Mouse (Mus musculus): ENCODE data around the gene Slc13a4. TPM values are rescaled to one million over a fixed set of nuclear protein-coding genes. Genes with fewer than 3 reads are reported as not detected.

Slc13a4 gene
- polyA plus RNA-seq, 1 experiment from 2014 or later, result 0.36 TPM

DNA sequence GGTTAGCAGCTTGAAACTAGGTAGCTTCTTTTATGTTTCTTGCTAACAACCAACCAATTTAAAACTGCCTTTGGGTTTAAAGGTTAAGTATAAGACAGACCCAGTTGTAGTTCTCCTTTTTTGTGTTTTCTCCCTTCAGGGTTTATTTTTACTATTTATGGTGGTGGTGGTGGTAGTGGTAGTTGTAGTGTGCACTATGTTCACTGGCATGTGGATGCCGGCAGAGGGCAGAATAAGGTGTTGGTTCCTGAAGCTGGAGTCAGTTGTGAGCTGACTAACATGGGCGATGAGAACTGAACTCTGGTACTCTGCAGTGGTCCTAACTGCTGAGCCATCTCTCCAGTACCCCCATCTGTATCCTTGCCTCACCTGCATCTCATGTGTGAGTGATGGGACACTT lies 49.0 kb downstream of the Slc13a4 start:
- no peak for DNase-seq (ENCODE audit: low spot score)

DNA sequence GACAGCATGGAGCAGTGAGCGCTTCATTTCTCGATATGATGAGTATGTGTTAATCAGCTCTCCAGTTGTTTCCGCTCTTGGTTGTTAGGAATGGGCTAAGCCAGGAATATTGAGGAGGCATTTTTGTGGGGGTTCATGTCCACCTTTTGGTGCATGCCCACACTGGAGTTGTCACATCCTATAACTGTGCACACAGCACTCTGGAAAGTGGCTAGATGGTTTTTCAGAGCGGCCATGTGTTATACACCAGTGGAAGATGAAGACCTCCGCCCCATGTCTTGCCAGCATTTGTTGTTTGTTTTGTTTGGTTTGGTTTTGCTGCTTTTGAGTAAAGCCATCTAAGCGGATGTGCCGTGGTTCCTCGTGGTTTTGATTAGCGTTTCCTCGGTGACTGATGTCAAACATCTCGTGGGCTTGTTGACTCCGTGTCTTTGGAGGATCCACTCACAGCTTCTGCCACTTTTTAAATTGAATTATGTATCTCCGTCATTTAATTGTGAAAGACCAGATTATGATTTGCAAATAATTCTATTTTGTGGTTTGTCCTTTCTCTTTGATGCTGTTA lies 50.2 kb downstream of the Slc13a4 start:
- DNase-seq (ENCODE audit: low spot score), result peak; percentile 14

DNA sequence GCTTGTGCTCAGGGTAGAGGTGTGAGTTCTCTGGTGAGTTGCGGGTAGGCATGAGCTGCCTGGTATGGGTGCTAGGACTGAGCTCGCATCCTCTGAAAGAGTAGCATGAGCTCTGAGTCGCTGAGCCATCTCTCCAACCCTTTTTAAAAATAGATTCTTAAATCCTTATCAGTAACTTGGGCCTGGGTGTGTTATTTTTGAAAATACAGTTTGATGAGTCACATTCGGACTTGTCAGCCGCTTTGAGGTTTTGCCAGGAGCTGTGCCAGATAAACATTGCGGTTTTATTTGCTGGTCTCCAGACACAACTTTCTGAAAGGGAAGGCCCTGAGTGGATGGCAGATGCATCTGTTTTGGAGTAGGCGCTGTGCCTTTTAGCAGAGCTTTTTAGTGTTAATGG lies 51.2 kb downstream of the Slc13a4 start:
- no peak for DNase-seq (ENCODE audit: low spot score)

DNA sequence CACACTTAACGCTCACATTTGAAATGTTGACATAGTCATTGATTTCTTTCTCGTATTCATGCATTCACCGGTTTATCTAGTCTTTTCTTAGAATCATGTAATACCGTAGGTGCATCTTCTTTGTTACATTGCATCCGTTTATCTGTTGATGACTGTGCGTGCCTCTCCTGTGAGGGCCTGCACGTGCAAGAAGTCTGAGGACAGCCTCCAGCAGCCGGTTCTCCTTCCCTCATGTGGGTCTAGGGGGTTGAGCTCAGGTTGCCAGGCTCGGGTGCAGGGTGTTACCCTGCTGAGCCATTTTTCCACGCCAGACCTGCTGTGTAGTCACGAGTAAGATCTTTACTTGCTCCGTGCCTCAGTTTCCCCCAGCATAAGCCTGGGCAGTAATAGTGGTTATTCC lies 52.9 kb downstream of the Slc13a4 start:
- no peak for DNase-seq (ENCODE audit: low spot score)

DNA sequence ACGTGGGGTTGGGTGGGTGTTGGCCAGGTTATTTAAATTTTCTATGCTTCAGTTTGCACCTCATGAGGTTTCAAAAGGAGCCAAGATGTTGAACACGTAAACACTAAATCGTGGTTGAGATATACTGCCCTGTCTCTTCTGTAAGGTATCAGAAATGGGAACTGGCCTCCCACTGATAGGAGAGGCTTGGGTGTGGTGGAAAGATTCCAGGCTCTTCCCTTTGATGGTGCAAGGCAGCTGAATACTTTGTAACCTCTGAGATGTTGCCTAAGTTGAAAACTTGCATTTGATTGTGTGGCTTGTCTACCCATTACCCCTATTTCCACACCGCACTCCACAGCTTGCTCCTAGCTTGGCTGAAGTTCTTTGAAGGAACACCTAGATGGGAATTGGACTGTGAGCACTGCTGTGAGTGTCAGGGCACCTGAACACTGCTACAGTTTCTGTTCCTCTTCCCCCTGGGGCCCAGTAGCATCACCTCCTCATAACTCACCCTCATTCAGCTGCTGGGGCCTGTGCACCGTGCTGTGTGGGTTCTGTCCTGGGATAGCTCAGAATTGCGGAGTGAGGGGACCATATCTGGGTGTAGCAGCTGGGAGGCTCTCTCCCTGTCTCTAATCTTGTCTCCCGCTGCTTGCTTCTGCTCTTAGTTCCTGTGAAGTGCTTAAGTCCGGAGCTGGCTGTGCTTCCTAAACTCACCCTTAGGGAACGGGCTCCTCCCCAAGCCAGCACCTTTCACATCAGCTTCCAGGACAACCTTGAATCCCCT lies 53.6 kb downstream of the Slc13a4 start:
- DNase-seq (ENCODE audit: low spot score), result no peak

DNA sequence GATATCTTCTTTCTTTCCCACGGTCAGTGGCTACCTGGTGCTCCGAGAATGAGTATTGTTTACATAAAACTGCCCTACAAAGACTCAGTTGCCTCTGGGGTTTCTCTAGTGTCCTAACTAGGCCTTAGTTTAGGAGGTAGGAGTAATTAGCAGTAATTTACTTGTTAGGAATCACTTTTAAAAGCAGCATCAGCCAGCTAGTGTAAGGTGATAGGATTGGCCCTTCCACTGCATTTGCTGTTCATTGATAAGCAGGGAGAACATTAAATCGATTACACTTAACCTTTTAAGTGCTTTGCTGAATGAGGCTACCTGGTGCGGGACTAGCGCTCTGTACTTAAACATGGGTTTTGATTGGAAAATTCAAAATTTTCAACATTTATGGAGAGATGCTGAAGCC lies 54.5 kb downstream of the Slc13a4 start:
- no peak for DNase-seq (ENCODE audit: low spot score)

DNA sequence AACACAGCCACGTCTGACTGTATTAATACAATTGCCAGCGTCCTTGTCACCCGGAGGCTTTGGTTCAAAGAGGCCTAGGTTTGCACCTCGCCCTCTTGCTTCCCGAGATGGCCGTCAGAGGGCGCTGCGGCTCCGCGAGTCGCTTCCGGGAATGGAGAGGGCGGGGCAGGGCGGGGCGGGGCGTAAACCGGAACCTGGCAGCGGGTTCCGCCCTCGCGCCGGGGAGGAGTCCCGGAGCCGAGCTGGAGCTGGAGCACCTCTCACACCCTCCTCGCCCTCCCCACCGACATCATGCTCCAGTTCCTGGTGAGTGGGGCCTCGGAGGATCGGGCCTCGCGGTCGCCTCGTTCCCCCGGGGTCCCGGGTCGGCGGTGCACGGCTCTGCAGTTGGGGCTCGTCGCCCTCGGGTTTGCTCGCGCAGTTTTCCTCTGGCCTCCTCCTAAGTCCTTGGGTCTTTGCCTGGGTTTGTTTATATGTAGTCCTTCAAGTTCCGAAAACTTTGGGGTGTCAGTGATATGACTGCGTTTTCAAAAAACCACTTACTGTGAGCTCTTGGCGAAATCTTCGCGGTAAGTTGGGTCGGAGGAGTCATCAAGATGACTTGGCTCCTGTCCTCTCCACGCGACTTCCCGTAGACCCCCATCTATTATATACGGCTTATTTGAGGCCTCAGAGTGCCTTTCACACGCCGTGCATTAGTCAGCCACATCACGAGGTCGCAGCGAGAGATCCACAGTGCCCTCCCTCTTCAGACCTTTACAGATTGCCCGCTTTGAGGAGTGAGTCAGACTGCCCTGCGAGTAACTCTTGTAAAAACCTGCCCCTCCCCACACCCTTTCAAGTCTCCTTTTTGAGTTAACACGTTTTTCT lies 55.2 kb downstream of the Slc13a4 start:
- peak; percentile 92 for DNase-seq (ENCODE audit: low spot score)

DNA sequence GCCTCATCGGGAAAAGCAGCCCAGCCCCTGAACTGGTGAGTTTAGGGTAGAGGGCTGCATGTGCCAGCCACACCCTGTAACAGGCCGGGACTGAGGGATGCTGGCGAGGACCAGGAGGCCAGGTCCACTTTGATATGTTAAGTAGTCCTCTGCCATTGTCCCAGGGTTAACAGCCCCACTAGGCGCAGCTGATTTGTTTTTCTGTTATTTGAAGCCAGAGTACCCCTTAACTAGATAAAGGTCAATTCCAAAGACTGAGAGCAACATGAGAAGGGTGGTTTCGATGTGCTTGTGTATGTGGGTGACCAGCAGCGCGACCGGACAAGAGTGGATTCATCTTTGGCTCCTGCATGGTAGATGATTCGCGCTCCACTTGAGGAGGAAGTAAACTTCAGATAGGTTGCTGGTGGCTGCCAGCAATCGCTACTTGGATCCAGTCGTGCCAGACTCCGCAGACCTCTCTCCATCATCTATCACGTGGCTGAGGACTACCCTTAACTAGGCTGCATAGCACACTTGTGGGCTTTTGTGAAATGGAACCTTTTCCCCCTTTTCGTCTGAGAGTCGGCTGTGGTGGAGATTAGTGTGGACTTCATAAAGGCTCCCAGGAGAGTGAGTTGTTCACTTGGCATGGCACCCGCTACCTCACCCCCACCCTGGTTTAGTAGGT lies 56.0 kb downstream of the Slc13a4 start:
- no peak for DNase-seq (ENCODE audit: low spot score)

DNA sequence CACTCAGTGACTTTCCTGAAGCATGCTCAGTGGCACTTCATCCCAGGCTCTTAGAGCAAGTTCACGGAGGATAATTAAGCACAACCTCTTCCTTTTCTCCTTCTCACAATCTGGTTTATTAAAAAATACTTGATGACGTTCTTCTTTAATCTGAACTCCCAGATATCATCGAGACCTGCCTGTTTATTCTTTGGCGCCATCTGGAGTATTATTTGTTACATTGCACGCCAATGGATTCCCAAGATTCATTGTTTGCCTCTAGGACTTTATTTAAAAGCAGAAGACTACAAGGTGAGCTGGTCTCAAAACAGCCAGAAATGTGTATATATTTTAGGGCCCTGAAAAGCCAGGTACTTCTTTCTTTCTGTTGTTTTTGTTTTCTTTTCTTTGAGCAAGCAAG lies 62.8 kb downstream of the Slc13a4 start:
- DNase-seq (ENCODE audit: low spot score), result peak; percentile 47

DNA sequence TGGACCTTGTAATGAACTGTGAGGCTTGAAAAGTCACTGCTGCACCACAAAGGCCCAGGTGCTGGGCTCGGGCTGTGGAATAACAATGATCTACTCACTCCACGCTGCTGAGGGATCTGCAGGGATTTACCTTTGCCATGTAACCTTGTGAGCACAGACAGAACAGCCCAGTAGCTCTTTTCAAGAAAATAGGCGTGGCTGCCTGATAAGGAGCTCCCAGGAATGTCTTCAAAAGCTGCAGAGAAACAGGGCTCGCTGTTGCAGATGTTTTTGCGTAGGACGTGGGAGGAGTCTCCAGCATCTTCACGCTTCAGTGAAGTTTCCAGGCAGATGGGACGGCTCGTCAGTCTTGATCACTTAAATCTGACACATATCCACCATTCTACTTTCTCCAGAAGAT lies 63.9 kb downstream of the Slc13a4 start:
- no peak for DNase-seq (ENCODE audit: low spot score)

DNA sequence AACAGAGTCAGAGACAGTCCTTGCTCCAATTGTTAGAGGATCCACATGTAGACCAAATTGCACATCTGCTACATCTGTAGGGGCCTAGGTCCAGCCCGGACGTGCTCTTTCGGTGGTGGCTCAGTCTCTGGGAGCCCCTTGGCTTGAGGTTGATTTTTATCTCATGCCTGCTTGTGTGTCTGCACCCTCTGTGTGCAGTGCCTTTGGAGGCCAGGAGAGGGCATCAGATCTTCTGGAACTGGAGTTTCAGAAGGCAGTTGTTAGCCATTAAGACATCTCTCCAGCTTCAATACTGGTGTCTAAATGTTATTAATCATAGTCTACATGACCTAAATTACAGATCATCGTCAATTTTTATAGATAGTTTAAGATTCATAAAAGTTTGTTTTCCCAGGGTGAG lies 64.7 kb downstream of the Slc13a4 start:
- DNase-seq (ENCODE audit: low spot score), result no peak

DNA sequence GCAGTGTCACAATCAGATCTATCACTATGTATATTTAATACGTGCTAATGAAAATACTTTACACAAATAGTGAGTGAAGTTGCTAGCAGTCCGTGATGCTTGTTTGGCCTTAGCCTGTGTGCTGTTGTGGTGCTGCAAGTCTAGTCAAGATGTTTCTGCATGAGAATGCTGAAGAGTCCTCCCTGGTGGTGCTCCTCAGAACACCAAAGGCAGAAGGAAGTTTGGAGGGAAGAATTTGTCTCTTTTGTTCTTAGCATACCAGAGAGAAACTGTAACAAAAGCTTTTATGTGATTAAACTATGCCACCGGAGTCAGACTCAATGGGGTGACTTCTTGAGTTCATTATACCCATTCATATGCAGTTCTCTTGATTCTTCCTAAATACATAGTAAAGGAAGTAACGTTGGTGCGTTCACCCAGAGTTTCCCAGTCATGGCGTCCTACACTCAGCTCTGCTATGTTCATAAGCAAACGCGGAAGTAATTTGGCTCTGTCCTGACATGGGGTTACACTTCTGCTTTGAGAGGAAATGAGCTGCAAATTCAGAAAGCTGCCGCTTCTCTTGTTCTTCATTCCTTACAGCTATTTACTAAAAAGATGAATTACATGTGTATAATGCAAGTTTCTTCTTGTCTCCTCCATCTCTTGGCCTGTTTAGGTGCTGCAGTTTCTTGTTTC lies 71.7 kb downstream of the Slc13a4 start:
- no peak for DNase-seq (ENCODE audit: low spot score)

DNA sequence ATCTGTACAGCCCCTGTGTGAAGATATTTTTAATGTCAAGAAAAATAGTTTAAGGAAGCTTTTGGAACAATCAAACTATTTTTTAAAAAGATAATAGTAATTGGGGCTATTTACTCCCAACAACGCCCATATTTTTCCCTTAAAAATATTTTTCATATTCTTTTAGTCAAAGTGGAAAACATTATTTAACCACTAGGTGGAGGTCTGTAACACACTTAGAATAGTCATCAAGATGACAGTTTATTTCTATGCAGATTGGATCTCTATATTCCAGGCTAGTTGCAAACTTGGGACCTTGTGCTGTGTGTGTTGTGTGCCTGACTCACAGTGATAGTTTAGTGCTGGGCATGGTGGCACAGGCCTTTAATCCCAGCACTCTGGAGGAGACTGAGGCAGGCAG lies 78.5 kb downstream of the Slc13a4 start:
- no peak for DNase-seq (ENCODE audit: low spot score)

DNA sequence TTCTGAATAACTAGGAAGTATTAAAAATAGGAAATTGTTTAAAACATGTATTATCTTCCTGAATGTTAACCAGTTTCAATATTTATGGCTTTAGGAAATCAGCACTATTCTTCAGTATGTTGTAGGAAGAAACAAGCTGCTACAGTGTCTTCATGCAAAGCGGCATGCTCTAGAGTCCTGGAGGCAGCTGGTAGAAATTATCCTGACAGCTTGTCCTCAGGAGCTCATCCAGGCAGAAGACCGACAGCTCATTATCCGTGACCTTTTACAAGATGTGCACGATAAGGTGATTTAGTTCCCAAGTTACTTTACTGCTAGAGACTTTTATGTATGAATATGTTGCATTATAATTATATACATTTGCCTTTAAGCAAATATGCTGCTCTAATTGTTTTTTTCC lies 82.2 kb downstream of the Slc13a4 start:
- DNase-seq (ENCODE audit: low spot score), result no peak

Other genes starting within 250 kb of the Slc13a4 start
- 30.4 and 30.6 TPM in 2 replicates for gene Cnot4, start 174.4 kb downstream of the Slc13a4 start, polyA plus RNA-seq (2015; fragmentation: Nextera tagmentation; extraction: Ambion mirVana)
- gene Nup205, start 130.7 kb downstream of the Slc13a4 start, polyA plus RNA-seq (2015; fragmentation: Nextera tagmentation; extraction: Ambion mirVana), result 25.0 and 30.0 TPM in 2 replicates
- 0.08 TPM in 1 of 2 replicates, not detected in the other for gene Fam180a, start 18.0 kb upstream of the Slc13a4 start, polyA plus RNA-seq (2015; fragmentation: Nextera tagmentation; extraction: Ambion mirVana)
- 93.6 and 117 TPM in 2 replicates for gene Mtpn, start 231.8 kb upstream of the Slc13a4 start, polyA plus RNA-seq (2015; fragmentation: Nextera tagmentation; extraction: Ambion mirVana)

Data from thymus, postnatal 0 days (tissue).